Mouse (Mus musculus) T-cell, adult 2 months (primary cell): ENCODE results near the gene Gm10668.
"Not testable (repeated sequence)": the region's sequence is repeated elsewhere in the genome, so short reads cannot be mapped to it uniquely, and the experiment has no call there.

Experiments used
- DNase-seq: peaks from one replicate; pipeline ENCODE4 v3.0.0; 2022; ENCODE audit warnings: low spot score

Gm10668 gene

DNA sequence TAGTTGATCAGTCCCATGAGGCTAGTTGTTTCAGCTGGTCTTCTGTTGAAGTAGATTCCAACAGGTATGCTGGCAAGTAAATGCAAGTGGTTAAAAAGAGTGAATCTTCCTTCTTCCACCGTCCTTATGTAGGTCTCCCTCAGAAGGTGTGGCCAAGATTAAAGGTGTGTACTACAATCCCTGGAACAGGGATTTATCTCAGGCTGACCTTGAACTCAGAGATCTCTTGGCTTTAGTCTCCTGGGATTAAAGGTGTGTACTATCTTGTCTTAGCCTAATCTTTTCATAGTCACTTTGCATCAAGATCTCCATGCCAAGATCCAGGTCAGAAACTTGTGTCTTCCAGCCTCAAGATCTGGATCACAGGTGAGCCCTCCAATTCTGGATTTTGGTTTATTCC is at the start of gene Gm10668:
TSS of gene Gm10668 (minus strand) at position 101 of the 400 bp plus-strand sequence.
- not testable (repeated sequence) for DNase-seq

DNA sequence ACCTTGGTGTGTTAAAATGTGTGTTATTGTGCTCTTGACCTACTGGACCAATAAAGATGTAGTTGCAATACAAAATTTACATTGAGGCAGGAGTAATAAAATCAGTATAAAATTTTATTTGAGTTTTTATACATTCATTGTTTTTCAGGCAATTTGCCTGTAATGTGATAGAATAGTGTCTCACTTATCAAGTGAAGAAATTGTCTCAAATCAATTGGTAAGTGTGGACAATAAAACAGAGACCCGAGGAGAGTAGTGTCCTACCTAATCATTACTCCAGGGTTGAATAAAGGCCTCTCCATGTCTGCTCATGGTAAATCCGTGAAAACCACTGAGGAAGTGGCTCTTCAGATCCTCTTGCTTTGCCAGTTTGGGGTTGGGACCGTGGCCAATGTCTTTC is 40.5 kb upstream of the Gm10668 start, which contains the start of gene Vmn1r112:
TSS of gene Vmn1r112 (plus strand) at position 301 of the 400 bp plus-strand sequence.
- not testable (repeated sequence) for DNase-seq

DNA sequence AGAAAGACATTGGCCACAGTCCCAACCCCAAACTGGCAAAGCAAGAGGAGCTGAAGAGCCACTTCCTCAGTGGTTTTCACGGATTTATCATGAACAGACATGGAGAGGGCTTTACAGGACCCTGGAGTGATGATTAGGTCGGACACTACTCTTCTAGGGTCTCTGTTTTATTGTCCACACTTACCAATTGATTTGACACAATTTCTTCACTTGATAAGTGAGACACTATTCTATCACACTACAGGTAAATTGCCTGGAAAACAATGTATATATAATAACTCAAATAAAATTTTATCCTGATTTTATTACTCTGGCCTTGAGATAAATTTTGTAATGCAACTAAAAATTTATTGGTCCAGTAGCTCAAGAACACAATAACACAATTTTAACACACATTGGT is 27.3 kb downstream of the Gm10668 start, which contains the start of gene Vmn1r111:
TSS of gene Vmn1r111 (minus strand) at position 101 of the 400 bp plus-strand sequence.
- DNase-seq, result not testable (repeated sequence)
